Mouse (Mus musculus) MEL-GATA-1-ER (cell line): ENCODE results near the gene Lmx1a.

ENCODE experiments used
- DNase-seq: peaks from one replicate; pipeline ENCODE4 v3.0.0-alpha.2; 2012; ENCODE audit warnings: low read depth; ENCODE audit errors: extremely low read depth

The Lmx1a gene

GRCm38 (mm10) chr1:167689232-167689261 lies at the start of gene Lmx1a:
Gene Lmx1a (plus strand): TSS chr1:167689237.
- DNase-seq: no peak

DNA sequence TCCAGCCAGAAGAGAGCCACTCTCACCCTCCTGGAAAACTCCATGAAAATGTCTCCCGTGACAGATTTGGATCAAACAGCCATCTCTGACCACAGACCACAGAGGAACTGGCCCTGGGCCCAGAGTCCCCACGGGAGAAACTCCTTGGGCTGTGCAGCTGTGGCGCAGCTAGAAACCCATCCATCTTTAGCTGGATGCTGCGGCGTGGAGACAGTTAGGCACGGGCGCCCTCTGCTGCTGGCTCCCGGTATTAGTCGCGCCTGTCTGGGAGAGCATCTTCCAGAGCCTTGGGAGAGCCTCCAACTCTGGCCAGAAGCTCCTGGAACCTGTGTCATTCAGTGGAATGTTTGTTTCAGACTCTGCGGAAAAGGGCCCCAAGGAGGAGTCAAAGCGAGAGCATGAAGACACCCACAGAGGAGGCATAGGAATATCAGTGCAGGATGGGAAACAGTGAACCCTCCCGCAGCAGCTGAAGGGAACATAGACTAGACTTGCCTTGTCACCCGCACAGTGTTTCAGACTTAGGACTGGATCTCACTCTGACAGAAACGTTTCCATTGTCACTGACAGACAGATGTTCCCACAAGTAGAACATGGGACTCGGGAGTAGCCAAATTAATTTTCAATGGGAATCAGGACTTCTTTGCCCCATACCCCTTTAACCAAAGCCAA lies 44.0 kb upstream of the Lmx1a start:
- DNase-seq: no peak

DNA sequence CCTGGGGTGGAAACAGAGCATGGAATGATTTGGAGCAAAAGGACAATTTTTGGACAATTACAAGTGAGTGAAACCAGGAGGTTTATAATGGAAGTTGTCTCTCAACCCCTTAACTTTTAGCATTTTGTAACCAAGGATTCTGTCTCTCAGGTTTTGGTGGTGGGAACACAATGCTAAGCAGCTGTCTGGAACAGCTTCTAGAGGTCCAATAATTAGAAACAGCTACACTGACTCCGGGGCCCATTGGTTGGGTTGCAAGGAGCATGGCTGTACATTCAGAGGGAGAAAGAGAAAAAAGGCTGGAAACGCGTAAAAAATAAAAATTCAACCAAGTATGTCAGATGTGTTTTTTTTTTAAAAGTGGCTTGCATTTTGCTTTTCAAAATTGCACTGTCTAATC lies 40.4 kb upstream of the Lmx1a start:
- DNase-seq: no peak

DNA sequence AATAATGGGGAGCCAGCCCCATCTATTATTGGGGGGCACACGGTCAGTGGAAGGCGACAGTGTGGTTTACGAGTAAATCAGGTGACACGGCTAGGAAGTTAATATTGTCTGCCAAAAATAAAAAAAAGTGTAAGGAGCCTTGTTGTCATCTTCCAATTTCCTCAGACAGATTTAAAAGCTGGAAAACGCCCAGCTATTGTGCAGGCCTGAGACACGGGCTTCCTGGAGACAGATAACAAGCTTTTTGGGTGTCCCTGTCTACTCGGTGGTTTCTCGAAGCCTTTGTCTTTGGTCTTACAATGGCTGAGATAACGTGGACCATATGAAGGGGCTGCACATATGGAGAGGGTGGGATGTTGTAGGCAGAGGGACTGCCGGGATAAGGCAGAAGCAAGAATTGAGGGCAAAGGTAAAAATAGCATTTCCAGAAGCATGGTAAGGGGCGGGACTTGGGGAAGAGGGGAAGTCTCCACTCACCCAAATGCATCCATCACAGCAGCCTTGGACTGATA lies 39.9 kb upstream of the Lmx1a start:
- DNase-seq: no peak

- no peak for DNase-seq
These were observed 36.7 kb upstream of the Lmx1a start for GRCm38 (mm10) chr1:167652336-167652735.

DNA sequence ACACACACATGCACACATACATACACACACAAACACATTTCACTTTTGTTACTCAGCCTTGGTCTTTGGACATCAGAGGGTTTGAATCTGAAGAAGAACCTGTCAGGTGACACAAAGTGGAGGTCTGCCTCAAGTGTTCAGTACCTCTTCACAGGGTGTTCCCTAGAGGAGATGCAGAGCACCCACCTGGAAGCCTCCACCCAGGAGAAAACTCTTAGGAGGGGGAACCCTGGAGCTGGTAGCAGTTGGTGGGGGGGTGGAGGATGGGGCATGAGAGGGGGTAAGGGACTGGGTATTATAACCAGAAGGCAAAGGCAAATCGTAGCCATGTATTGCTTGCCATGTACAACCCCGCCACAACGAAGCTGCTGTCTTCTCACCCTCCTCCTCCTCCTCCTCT lies 30.0 kb upstream of the Lmx1a start:
- DNase-seq: no peak

DNA sequence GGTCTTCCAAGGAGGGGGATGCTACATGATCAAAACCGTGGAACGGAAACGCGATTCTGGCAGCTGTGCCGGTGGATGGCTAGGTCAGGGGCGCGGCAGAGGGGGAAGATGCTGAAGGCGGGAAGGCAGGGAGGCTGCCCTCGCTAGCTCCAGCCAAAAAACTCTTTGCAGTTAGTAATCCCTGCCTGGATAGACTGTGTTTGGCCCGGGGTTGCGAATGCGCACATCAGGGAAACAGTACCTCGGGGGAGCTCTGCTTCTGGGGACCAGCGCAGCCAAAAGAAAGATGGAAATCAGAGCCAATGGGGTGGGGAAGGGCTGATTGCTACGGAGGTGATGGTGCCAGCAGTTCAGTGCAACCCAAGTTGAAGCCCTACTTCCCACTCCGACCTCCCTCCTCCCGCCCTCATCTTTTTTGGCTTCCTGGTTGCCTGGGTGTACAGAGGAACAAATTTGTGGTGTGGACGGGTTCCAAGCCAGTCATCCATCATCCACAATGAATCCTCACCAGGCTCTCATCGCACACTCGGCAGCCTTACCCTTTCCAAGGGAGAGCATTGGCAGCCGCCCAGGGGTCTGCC lies 28.4 kb upstream of the Lmx1a start:
- DNase-seq: no peak

DNA sequence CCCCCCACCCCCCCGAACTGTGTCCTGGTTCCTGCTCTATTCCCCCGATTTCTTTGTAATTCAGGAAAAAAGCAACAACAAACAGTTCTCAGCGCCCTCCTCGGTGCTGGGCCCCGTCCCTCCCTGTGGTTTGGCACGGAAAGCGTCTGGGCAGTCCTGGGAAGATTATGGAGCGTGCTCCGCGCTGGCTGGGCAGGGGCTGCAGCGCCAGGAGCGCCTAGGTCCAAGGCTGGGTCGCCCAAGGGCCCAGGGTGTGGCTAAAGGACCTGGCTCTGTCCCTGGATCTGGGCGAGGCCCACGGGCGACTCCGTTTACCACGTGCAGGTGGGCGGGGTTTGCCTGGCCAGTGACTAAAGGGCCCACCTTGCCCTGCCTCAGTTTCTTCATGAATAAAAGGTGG lies 27.9 kb upstream of the Lmx1a start:
- DNase-seq: no peak

GRCm38 (mm10) chr1:167663136-167663535 lies 25.9 kb upstream of the Lmx1a start:
- DNase-seq: no peak

- no peak for DNase-seq
These were observed 19.2 kb upstream of the Lmx1a start for GRCm38 (mm10) chr1:167669796-167670195.

DNA sequence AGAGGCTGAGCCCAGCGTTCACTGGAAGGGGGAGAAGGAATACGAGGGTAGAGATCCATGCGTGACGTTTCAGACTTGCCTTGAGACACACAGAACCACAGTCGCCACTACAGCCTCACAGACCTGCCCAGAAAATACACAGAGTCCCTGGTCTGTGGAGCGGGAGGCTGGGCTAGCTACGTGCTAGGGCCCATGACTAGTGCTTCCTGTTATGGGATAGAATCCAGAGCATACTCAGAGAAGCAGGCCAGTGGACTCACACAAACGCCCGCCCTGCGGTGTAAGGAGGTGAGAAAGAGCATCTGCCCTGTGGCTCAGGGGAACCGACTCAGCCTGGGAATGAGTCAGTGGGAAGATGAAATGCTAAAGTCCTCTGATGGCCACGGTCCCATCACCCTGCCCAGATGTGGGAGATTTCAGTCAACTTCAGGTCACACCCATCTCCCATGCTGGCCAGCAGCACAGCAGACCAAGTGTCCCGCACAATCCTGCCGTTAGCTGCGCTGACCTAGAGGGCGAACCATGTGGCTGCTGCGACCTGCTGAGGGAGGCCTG lies 16.5 kb upstream of the Lmx1a start:
- DNase-seq: no peak

GRCm38 (mm10) chr1:167679061-167679460 lies 10.0 kb upstream of the Lmx1a start:
- no peak for DNase-seq

- no peak for DNase-seq
These were observed 1.1 kb upstream of the Lmx1a start for GRCm38 (mm10) chr1:167688001-167688346.

- no peak for DNase-seq
These were observed 448 bp upstream of the Lmx1a start for GRCm38 (mm10) chr1:167688347-167689231.

DNA sequence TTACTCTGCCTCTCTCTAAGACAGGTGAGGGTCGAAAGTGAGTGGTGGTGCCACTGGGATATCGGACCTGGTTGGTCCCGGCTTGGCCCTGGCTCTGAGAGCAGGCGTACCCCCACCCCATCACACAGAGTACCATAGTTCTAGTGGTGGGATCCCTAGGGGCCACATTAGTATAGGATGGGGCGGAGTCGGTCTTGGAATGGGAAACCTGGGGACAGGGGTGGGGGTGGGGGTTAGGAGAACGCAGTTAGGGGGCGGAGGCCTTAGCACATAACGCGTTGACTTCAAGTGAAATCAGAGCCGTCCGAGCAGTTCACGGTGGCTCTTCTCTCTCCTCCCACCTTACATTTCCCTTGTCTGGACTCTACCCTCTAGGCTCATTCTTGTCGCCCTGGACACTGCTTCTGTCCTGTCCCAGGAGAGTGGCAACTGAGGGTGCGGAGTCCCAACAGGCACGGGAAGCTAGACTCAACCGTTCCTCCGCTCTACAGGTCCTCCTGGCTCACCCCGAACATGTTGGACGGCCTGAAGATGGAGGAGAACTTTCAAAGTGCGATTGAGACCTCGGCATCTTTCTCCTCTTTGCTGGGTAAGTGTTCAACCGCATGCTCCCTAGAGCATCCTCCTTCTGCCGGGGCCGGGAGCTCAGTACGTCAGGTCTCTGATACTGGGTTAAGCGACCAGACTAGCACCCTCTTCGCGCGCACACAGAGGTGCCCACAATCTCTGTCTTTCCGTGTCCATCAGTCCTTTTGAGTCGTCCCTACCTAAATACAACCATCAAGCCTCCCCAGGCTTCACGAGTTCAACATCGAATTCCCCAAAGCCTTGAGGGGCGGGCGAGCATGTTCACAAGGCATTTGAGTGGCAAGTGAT lies 463 bp downstream of the Lmx1a start:
- no peak for DNase-seq

- DNase-seq: no peak
These were observed 1.2 kb downstream of the Lmx1a start for GRCm38 (mm10) chr1:167690138-167690710.

GRCm38 (mm10) chr1:167690716-167691550 lies 1.9 kb downstream of the Lmx1a start:
- DNase-seq: no peak

DNA sequence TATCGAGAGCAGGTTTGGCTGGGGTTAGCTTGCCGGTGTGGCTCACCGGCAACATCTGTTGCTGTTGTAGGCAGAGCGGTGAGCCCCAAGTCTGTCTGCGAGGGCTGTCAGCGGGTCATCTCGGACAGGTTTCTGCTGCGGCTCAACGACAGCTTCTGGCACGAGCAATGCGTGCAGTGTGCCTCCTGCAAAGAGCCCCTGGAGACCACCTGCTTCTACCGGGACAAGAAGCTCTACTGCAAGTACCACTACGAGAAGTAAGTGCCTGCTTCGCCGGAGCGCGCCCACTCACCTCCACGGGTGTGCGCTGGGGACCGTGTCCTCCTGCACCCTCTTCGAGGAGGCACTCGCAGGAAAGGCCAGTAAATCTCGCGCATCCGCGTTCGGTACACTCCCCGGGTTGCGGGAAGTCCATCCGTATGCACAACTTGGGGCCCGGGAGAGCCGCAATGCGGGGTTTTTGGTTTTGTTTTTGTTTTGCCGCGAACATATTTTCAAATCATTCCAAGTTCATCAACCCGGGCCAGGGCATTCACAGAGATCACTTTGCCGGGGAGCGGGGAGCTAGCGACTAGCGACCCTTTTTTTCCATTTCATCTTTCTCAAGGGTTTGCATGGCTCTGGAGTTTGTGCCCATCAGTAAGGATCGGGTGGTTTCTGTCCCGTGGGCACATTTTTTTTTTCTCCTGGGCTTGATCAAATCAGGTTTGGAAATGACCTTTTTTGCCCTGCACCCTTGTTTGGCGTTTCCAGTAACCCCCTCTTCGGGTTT lies 3.1 kb downstream of the Lmx1a start:
- no peak for DNase-seq

DNA sequence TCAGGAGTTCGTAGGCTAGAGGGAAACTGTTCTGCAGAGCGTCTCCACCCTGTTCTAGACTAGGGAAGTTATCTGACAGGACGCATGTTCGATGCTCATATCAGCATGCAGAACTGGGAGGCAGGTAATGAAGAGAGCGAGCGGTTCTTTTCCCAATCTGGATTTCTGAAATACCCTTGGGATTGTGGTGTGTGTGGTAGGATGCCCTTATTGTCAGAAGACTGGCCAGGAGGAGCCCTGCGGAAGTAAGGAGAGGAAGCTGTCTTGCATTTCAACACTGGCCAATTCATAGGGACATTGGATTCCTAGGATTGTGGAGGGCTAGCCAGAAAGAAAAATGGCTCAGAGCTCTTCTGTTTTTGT lies 3.6 kb downstream of the Lmx1a start:
- no peak for DNase-seq
